8 mouse cellular contexts compared by ENCODE assay signal in the genomic region with DNA sequence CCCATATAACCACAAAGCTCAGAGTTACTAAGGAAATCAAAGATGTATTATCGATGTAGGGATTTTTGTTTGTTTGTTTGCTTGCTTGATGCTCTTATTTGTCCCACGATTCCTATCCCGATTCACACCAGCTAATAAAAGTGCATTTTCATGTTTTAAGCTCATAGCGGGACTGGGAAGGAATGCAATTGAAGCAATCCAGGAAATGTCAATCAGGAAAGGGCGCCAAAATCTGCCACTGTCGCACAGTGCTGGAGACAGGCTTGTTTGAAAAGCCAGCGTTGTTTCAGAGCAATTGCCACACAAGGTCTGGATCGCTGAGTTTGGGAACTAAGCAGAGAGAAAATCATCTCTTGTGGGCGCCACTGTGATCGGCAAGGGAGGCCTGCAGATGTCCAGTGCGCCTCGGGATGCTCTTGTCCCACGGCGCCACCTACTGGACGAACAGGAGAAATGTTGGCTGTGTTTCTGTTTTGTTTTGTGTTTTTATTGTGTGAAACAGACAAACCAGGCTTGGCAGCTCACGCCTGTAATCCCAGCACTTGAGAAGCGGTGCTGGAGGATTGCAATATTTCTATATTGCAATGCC. TPM values are rescaled to one million over a fixed set of nuclear protein-coding genes. Genes with fewer than 3 reads are reported as not detected.
A peak's percentile ranks its signal among the peaks of the same experiment; 100 is the strongest.
DNase-seq lines count a peak whose midpoint lies in the region; ATAC-seq lines count a peak whose summit lies in the region.

No protein-coding gene starts in this region.

- DNase-seq in Muller cell, postnatal 12 days (ENCODE audit: inconsistent ontology term): peak; percentile 68
- DNase-seq in cerebellum, adult 9-10 months: peak; percentile 64
- peak; percentile 27 to 44 for DNase-seq in frontal cortex, postnatal 25 days (ENCODE audit: low spot score in 2 of 2)
- DNase-seq in hindbrain, embryonic 14.5 days (ENCODE audit: low spot score): peak; percentile 81
- DNase-seq in left cerebral cortex, adult 11 months (ENCODE audit: low spot score): peak; percentile 49
- peak; percentile 69 for DNase-seq in lung, postnatal 36 days
- peak; percentile 89 for DNase-seq in retina, postnatal 1 day
- peak; percentile 64 for DNase-seq in urinary bladder, adult 2 months (ENCODE audit: low spot score)

- H3K9ac ChIP-seq in hindbrain, embryonic 14.5 days: peak overlapping the region; percentile 37

- H3K27me3 ChIP-seq in hindbrain, embryonic 14.5 days (ENCODE audit: control insufficient read depth, insufficient read depth, low read length): no peaks in the 10 kb centered on the region

- H3K4me3 ChIP-seq in hindbrain, embryonic 14.5 days (replicated peaks; ENCODE audit: low read length): peak overlapping the region; percentile 17; the same call in 1 of the 2 replicates

- H3K4me2 ChIP-seq in hindbrain, embryonic 14.5 days (replicated peaks): peak overlapping the region; percentile 51

- ATAC-seq in hindbrain, embryonic 14.5 days (ENCODE audit: low FRiP score): peak; percentile 63; the same call in 1 of the 2 replicates

- no peaks in the 10 kb centered on the region for H3K9me3 ChIP-seq in hindbrain, embryonic 14.5 days (ENCODE audit: control insufficient read depth, low read length)

- peaks cover 26% of the 10 kb centered on the region for H3K4me1 ChIP-seq in hindbrain, embryonic 14.5 days (replicated peaks; ENCODE audit: control insufficient read depth, insufficient read depth, low read length)

- H3K36me3 ChIP-seq in hindbrain, embryonic 14.5 days (replicated peaks; ENCODE audit: control insufficient read depth, insufficient read depth): no peaks in the 10 kb centered on the region

- H3K27ac ChIP-seq in hindbrain, embryonic 14.5 days: peak overlapping the region; percentile 32; the same call in 1 of the 2 replicates

- 2% methylated on average over 17 of the region's 17 CpGs for WGBS in hindbrain, embryonic 14.5 days

RNA-seq across cellular contexts. Expression of a gene that starts 26.3 kb away (rescaled TPM):
- 15.4 and 16.9 TPM in 2 replicates for polyA plus RNA-seq in hindbrain, embryonic 14.5 days (2014; fragmentation: Nextera tagmentation; extraction: Ambion mirVana)
- polyA plus RNA-seq in urinary bladder, adult 2 months (2012; rRNA removed): 6.9 and 7.5 TPM in 2 replicates

Comparison
In these comparisons a context has a peak if more than half of its experiments do, and no peak if none do; other contexts are left out.
1. Peak in every context shown above with its lines: DNase-seq, ATAC-seq, H3K4me3 ChIP-seq and H3K27ac ChIP-seq.
2. DNase-seq: peak in every context shown above with its lines; median percentile 89 in retina, postnatal 1 day; 81 in hindbrain, embryonic 14.5 days; 69 in lung, postnatal 36 days; 68 in Muller cell, postnatal 12 days; 64 in cerebellum, adult 9-10 months; 64 in urinary bladder, adult 2 months; 49 in left cerebral cortex, adult 11 months; 36 in frontal cortex, postnatal 25 days.